Mouse (Mus musculus) forebrain, embryonic 16.5 days (tissue): ENCODE data around the gene Fubp1. TPM values are rescaled to one million over a fixed set of nuclear protein-coding genes. Genes with fewer than 3 reads are reported as not detected.
A peak's percentile ranks its signal among the peaks of the same experiment; 100 is the strongest.

Experiments used
- ATAC-seq: fragments of 200-750 bp; cut with Nextera tagmentation; 2 replicates; pipeline ENCODE4 v1.8.0; 2017; ENCODE audit warnings: mild to moderate bottlenecking, moderate library complexity
- H3K27ac ChIP-seq: fragments of 300-500 bp; sonication (generic); 2 replicates; pipeline ENCODE4 v1.5.1; 2014; ENCODE audit warnings: low read length, control low read depth
- H3K27me3 ChIP-seq: fragments of 300-500 bp; sonication (generic); replicated peaks from 2 replicates; pipeline ENCODE4 v1.6.1; 2014; ENCODE audit warnings: low read length; ENCODE audit not compliant: control insufficient read depth, insufficient read depth
- H3K36me3 ChIP-seq: fragments of 300-500 bp; sonication (generic); 2 replicates; pipeline ENCODE4 v1.6.1; 2014; ENCODE audit not compliant: control insufficient read depth, insufficient read depth
- H3K4me1 ChIP-seq: fragments of 300-500 bp; sonication (generic); replicated peaks from 2 replicates; pipeline ENCODE4 v1.6.1; 2014; ENCODE audit warnings: low read length; ENCODE audit not compliant: control insufficient read depth, insufficient read depth
- H3K4me2 ChIP-seq: fragments of 300-500 bp; sonication (generic); 2 replicates; pipeline ENCODE4 v1.6.1; 2014; ENCODE audit warnings: mild to moderate bottlenecking, low read length, control low read depth
- H3K4me3 ChIP-seq: fragments of 300-500 bp; sonication (generic); replicated peaks from 2 replicates; pipeline ENCODE4 v1.5.1; 2014; ENCODE audit warnings: mild to moderate bottlenecking, low read length, control low read depth
- H3K9ac ChIP-seq: fragments of 300-500 bp; sonication (generic); replicated peaks from 2 replicates; pipeline ENCODE4 v1.6.1; 2014; ENCODE audit warnings: low read depth, low read length, control low read depth
- H3K9me3 ChIP-seq: fragments of 300-500 bp; sonication (generic); 2 replicates; pipeline ENCODE4 v1.6.1; 2016; ENCODE audit warnings: low read length; ENCODE audit not compliant: control insufficient read depth
- WGBS: fragments of 180-500 bp; shearing (Covaris S2); extraction: QIAGEN DNeasy Blood & Tissue Kit; methylation state at CpG from one replicate; pipeline ENCODE4 v1.1.7; 2014; 5-methylcytosine and 5-hydroxymethylcytosine counted together
- polyA plus RNA-seq: library from polyadenylated mRNA; unstranded; fragments of >200 nt; fragmentation: Nextera tagmentation; extraction: Ambion mirVana; gene quantifications from 2 replicates; pipeline ENCODE4 v1.2.1, GENCODE M21; 2015

The Fubp1 gene
- polyA plus RNA-seq = 297 and 302 TPM in 2 replicates

DNA sequence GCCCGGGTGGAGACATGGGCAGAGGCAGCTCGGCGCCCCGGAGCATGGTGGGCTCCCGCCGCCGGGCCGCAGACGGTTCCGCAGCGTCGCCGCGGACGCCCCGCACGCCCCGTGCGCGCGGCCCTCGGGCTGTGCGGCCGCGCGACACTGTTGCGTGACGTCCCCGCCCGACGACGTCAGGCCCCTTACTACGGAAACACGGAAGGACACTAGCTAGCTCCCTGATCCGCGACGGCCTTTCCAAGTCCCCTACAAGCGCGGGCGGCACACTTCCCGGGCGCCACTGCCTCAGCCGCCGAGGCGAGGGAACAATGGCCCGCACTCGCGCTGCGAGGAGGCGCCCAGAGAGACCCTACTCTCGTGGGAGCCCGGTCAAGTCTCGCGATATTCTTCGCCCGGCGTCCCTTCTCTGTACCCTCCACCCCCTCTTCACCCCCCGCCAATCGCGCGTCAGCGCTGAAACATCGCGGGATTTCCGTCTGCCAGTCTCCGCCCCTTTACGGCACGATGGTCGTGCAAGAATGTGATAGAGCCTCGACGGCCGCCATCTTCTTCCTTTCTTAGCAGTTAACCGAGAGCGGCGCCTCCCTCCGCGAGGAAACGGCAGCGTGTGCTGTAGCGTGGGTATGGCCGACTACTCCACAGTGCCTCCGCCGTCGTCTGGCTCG, at the start of gene Fubp1, which contains the start of gene Dnajb4:
Gene Fubp1 (plus strand): TSS at position 456 of the 668 bp plus-strand sequence.
Gene Dnajb4 (minus strand): TSS at position 336 of the 668 bp plus-strand sequence.
- Histone ChIP-seq H3K9ac (peak within 1 kb of the TSS; percentile 100), H3K36me3 (no peaks in the 10 kb centered on the region), H3K27me3 (no peaks in the 10 kb centered on the region), H3K4me1 (peaks cover 24% of the 10 kb centered on the region), H3K27ac (peak within 1 kb of the TSS; percentile 100), H3K4me3 (peak within 1 kb of the TSS; percentile 94), H3K4me2 (peak within 1 kb of the TSS; percentile 89), H3K9me3 (no peaks in the 10 kb centered on the region)
- WGBS = under 1% methylated on average over 85 of the region's 85 CpGs
- ATAC-seq = peak; percentile 96

DNA sequence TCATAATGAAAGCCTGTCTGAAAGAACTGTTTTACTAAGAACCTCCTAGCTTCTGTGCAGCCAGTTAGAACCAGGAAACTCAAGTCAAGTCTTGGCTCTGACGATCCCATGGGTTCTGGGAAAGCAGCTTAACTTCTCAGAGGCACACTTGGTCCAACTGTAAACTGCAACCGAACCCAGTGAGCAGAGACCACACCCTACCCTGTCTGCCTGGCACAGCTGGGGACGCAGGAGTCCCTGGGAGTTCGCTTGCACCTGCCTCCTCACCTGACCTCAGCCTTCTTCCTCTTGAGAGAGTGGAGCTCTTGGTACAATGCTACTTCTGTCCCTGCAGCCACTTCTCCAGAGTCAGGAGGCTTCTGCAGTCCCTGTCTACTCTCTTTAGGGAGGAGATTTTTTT, 49.6 kb upstream of the Fubp1 start:
- ATAC-seq = no peak
- 70% methylated on average over 4 of the region's 4 CpGs for WGBS

DNA sequence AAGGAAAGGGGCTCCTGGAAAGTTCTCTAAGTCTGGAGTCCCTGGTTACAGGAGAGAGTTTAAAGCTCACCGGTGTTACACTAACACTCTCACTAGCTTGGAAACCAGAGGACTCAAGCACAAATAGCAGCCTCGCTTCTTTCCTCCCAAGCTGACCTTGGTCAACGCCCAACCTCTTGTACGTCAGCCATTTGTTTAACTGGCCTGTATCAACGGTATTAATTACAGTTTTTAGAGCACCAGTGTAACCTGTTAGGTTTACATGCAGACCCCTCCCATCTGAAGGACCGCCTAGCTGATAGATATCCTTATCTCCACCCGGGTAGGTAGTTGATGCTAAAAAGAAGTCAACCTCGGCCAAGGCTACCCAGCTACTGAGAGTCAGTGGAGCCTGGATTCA, 46.9 kb upstream of the Fubp1 start:
- Histone ChIP-seq H3K27me3 (peaks cover 4% of the 10 kb centered on the region; the same call in 1 of the 2 replicates), H3K4me1 (peaks cover 25% of the 10 kb centered on the region), H3K9me3 (no peaks in the 10 kb centered on the region), H3K4me2 (no peak overlapping the region), H3K27ac (no peak overlapping the region), H3K36me3 (no peaks in the 10 kb centered on the region), H3K4me3 (no peak overlapping the region), H3K9ac (no peak overlapping the region)
- ATAC-seq = no peak
- WGBS = 96% methylated on average over 8 of the region's 8 CpGs

More for the DNA sequence above, 49.6 kb upstream of the Fubp1 start:
- H3K4me2 ChIP-seq = no peak overlapping the region
- no peaks in the 10 kb centered on the region for H3K36me3 ChIP-seq
- H3K27ac ChIP-seq = no peak overlapping the region
- H3K4me1 ChIP-seq = peaks cover 9% of the 10 kb centered on the region
- no peaks in the 10 kb centered on the region for H3K9me3 ChIP-seq
- H3K27me3 ChIP-seq = peaks cover 4% of the 10 kb centered on the region; the same call in 1 of the 2 replicates
- no peak overlapping the region for H3K9ac ChIP-seq
- no peak overlapping the region for H3K4me3 ChIP-seq

DNA sequence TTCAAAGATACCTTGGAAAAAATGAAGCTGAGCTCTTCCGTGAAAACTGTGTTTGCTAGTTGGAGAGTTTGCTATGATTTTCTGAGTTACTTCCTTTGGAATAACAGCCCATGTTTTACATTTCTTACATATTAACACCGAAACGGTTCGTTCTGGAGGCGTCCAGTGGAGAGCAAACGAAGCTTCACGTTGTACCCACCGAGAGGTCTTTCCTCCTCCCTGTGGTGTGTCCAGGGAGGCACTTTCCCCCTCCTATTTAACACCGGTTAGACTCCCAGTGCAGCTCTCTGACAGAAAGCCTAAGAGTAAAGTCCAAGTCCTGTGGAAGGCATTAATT, 45.2 kb upstream of the Fubp1 start:
- Histone ChIP-seq H3K36me3 (no peaks in the 10 kb centered on the region), H3K9me3 (no peaks in the 10 kb centered on the region), H3K27ac (no peak overlapping the region), H3K9ac (no peak overlapping the region), H3K4me2 (peak overlapping the region; percentile 96), H3K4me1 (peaks cover 23% of the 10 kb centered on the region), H3K27me3 (peaks cover 4% of the 10 kb centered on the region; the same call in 1 of the 2 replicates), H3K4me3 (peak overlapping the region; percentile 59)
- 29% methylated on average over 9 of the region's 9 CpGs for WGBS
- ATAC-seq = no peak

DNA sequence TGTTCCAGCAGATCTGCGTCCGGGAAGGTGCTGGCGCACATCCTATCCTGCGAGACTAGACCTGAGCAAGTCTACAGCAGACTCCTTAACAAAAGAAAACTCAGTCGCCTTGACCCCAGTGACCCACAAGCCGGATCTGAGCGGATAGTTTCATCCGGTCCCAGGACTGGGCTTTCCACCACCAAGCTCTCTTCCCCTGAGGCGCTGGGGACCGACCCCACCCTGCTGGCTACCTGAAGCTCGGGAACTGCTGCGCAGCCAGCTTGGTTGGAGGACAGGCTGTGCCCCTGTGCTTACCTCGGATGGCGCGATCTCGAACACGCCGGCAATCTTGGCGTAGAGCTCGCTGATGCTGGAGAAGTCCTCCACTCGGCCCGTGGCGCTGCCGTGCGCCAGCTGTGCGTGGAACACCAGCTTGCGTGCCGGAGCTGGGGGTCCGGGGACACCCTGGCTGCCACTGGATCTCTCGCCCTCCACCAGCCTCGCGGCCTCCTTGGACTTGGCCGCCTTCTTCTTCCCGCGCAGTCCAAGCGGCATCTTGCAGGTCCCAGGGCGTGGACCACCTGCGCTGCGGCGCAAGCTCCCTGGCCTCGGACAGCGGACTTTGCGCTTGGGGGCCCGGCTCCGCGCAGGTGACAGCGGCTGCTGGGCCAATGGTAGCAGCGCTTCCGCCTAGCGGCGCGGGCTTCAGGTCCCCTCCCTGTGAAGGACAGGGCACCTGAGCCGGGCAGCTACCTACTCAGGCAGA, 44.7 kb upstream of the Fubp1 start:
- peaks cover 4% of the 10 kb centered on the region; the same call in 1 of the 2 replicates for H3K27me3 ChIP-seq
- peak overlapping the region; percentile 59 for H3K4me3 ChIP-seq
- H3K4me1 ChIP-seq = peaks cover 23% of the 10 kb centered on the region
- H3K36me3 ChIP-seq = no peaks in the 10 kb centered on the region
- H3K9ac ChIP-seq = peak overlapping the region; percentile 65
- ATAC-seq = peak; percentile 67
- 0 out of 2 replicates have a peak overlapping the region, but pooled peaks have one; percentile 10 for H3K27ac ChIP-seq
- no peaks in the 10 kb centered on the region for H3K9me3 ChIP-seq
- peak overlapping the region; percentile 96 for H3K4me2 ChIP-seq
- 2% methylated on average over 53 of the region's 53 CpGs for WGBS

DNA sequence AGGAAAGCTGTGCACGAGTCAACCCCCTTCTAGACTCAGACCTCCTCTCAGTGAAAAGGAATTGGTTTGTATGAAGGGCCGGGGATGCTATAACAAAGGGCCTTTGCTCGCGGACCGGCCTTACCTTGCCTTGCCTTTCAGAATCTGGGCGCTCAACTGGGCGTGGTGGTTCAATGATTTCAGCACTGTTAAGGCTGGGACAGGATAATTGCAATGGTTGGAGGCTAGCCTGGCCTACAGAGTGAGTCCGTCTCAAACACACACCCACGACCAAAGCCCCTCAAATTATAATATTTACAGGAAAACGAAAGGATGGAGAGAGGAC, 44.2 kb upstream of the Fubp1 start, which contains the start of gene Gipc2:
Gene Gipc2 (minus strand): TSS at position 132 of the 325 bp plus-strand sequence.
- WGBS = 4% methylated on average over 10 of the region's 10 CpGs
- H3K9ac ChIP-seq = peak within 1 kb of the TSS; percentile 65
- H3K27ac ChIP-seq = 0 out of 2 replicates have a peak within 1 kb of the TSS, but pooled peaks have one; percentile 10
- H3K27me3 ChIP-seq = peaks cover 4% of the 10 kb centered on the region; the same call in 1 of the 2 replicates
- H3K4me3 ChIP-seq = peak within 1 kb of the TSS; percentile 59
- H3K4me2 ChIP-seq = peak within 1 kb of the TSS; percentile 96
- peaks cover 23% of the 10 kb centered on the region for H3K4me1 ChIP-seq
- H3K9me3 ChIP-seq = no peaks in the 10 kb centered on the region
- H3K36me3 ChIP-seq = no peaks in the 10 kb centered on the region
- ATAC-seq = no peak

DNA sequence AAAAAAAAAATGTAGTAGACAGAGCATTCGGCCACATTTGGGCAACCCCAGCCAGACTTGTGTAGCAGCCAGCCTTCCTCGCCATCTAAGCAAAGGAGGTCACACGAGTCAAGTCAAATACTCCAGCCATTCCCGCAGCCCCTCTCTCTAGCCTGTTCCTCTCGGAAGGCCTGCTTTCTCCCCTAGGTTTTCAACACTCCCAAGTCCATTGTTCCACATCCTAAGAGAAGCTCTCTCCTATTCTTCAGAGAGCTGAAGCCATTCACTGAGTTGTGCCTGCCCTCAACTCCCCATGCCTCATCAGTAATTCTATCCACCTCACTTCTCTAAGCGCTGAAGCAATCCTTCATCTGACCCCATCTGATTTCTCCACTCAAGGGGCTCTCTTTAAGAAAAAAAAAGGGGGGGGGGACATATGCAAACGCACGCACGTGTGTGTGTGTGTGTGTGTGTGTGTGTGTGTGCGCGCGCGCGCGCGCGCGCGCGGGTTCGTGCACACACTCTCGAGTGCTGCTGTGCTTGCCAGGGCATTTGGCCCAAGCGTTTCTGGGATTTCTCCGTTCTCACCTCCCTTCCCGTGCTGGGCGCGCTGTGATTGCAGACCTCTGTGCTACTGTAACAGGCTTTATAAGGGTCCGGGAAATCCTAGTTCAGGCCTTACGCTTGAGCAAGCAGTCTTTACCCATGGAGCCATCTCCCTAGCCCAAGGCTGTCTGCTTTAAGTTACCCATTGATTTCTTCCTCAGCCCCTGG, 43.3 kb upstream of the Fubp1 start:
- peaks cover 23% of the 10 kb centered on the region for H3K4me1 ChIP-seq
- ATAC-seq = peak; percentile 34
- peaks cover 4% of the 10 kb centered on the region; the same call in 1 of the 2 replicates for H3K27me3 ChIP-seq
- H3K27ac ChIP-seq = 0 out of 2 replicates have a peak overlapping the region, but pooled peaks have one; percentile 2
- peak overlapping the region; percentile 96 for H3K4me2 ChIP-seq
- peak overlapping the region; percentile 59 for H3K4me3 ChIP-seq
- H3K9ac ChIP-seq = peak overlapping the region; percentile 30; the same call in 1 of the 2 replicates
- no peaks in the 10 kb centered on the region for H3K9me3 ChIP-seq
- 10% methylated on average over 29 of the region's 29 CpGs for WGBS
- H3K36me3 ChIP-seq = no peaks in the 10 kb centered on the region

DNA sequence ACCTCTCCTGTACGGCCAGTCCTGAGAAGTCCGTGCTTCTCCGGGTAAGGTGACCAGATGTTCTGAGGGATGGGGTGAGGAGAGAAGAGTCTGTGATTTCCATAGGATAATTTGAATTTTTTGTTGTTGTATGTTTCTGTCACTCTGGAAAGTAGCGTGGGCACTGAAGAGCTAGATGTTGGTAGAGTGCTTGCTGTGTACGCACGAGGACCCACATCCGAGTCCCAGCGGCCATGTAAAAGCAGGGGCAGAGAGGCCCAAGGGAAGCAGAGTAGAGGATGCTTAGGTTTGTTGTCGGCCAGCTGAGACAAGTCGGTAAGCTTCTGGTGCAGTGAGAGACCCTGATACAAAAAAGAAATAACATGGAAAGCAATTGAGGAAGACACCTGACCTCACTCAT, 42.2 kb upstream of the Fubp1 start:
- Histone ChIP-seq H3K27me3 (peaks cover 4% of the 10 kb centered on the region; the same call in 1 of the 2 replicates), H3K4me2 (no peak overlapping the region), H3K4me3 (no peak overlapping the region), H3K9ac (no peak overlapping the region), H3K36me3 (no peaks in the 10 kb centered on the region), H3K27ac (no peak overlapping the region), H3K9me3 (no peaks in the 10 kb centered on the region), H3K4me1 (peaks cover 23% of the 10 kb centered on the region)
- WGBS = 93% methylated on average over 10 of the region's 10 CpGs
- no peak for ATAC-seq

DNA sequence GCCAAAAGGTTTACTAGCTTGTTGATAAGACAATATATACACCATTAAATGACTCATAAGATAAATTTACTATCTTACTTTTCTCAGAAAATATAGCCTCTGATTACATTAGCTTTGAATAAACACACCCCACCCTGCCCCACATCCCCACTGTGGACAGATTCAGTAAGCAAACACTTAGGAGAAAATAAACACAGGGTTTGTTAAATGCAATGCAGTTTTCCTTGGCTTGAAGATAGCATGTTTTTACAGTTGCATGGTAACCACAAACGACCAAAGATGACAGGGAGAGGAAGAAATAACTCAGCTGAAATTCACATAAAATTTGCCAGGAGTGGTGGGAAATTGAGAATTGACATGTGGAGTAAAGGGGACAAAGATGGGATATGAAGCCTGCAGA, 39.8 kb upstream of the Fubp1 start:
- Histone ChIP-seq H3K27ac (no peak overlapping the region), H3K4me1 (peaks cover 19% of the 10 kb centered on the region), H3K36me3 (no peaks in the 10 kb centered on the region), H3K27me3 (0 out of 2 replicates have a peak, but pooled peaks cover under 1% of the 10 kb centered on the region), H3K9me3 (no peaks in the 10 kb centered on the region), H3K4me3 (no peak overlapping the region), H3K9ac (no peak overlapping the region), H3K4me2 (no peak overlapping the region)
- no peak for ATAC-seq
- 33% methylated on average over 1 of the region's 1 CpGs for WGBS
